Mouse (Mus musculus) brain, embryonic 14.5 days (tissue): Measurements from ENCODE around the gene Elp4. TPM values are rescaled to one million over a fixed set of nuclear protein-coding genes. Genes with fewer than 3 reads are reported as not detected.
A peak's percentile ranks its signal among the peaks of the same experiment; 100 is the strongest.

Source experiments
- DNase-seq: peaks from one replicate; pipeline ENCODE4 v3.0.0-alpha.2; 2011; ENCODE audit warnings: low read depth
- CTCF ChIP-seq: fragments of 200-500 bp; IDR thresholded peaks from 2 replicates; pipeline ENCODE4 v1.5.1; 2012; ENCODE audit warnings: inconsistent platforms, mild to moderate bottlenecking, moderate library complexity, borderline replicate concordance; ENCODE audit not compliant: insufficient read depth, insufficient read length; ENCODE audit errors: extremely low read depth
- POLR2A ChIP-seq: fragments of 200-500 bp; IDR thresholded peaks from 2 replicates; pipeline ENCODE4 v1.6.1; 2012; ENCODE audit warnings: mild to moderate bottlenecking, inconsistent platforms, borderline replicate concordance; ENCODE audit not compliant: poor library complexity, insufficient read depth, insufficient read length, severe bottlenecking; ENCODE audit errors: extremely low read depth
- polyA plus RNA-seq: library from polyadenylated mRNA; depleted of rRNA; stranded (reverse); fragments of >200 nt; gene quantifications from 2 replicates; pipeline ENCODE4 v1.2.3, GENCODE M21; 2012

Elp4 gene
- polyA plus RNA-seq, 1 experiment, result 14.1 TPM

DNA sequence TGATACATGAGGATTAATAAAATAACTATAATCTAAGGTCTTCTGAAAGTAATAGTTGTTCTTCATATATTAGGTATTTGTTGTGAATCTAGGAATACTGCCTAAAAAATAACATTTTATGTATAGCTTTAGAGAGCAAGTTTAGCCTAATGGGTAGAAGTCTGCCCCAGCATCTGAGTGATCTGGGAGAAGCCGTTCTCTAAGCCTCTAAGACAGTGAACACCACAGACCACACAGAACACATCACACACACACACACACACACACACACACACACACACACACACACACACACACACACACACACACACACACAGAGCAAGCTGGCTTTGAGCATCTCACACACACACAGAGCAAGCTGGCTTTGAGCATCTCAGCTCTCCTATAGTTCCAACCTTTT is 123.6 kb downstream of the Elp4 start:
- TF ChIP-seq CTCF (no peak), POLR2A (no peak)
- DNase-seq, result no peak

DNA sequence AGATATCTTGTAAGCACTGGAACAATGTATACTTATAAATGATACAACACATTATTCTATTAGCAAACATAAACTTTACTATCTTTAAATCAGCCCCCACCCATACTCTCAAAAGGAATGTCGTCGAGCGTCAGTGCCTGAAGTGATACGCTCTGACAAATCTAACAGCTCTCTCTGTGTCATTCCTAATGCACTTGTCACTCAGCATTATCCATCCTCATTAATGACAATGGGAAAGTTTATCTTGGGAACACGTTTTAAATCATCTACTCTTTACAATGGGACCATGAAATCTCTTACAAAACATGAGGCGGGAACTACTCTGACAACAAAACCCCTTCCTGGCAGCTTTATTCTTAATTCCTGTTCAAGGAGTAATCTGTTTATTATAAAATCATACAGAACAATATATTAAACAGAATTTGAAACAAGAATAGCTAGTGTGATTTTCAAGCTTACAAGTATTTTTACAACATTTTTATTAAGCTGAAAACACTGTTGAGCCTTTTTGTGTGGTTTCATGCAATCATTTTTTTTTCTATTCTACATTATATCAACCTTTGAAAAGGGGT is 125.0 kb downstream of the Elp4 start:
- peak; percentile 56 for DNase-seq
- TF ChIP-seq CTCF (no peak), POLR2A (no peak)

DNA sequence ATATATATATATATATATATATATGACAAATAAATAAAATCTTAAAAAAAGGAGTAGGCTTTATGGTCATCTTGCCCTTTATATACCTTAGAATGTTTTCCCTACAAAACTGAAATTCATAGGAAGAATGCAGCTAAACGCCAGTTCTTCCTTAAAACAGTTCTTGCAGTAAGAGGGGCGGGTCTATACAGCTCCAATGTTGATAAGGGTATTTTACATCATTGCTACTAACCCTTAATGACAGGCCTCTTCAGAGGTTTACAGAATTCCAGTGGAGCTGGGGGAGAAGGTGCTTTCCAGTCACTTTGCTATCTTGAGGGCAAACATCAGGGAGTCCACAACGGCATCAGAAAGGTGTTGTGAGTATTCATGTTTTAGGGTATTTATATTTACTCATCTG is 133.1 kb downstream of the Elp4 start:
- TF ChIP-seq CTCF (no peak), POLR2A (no peak)
- no peak for DNase-seq

DNA sequence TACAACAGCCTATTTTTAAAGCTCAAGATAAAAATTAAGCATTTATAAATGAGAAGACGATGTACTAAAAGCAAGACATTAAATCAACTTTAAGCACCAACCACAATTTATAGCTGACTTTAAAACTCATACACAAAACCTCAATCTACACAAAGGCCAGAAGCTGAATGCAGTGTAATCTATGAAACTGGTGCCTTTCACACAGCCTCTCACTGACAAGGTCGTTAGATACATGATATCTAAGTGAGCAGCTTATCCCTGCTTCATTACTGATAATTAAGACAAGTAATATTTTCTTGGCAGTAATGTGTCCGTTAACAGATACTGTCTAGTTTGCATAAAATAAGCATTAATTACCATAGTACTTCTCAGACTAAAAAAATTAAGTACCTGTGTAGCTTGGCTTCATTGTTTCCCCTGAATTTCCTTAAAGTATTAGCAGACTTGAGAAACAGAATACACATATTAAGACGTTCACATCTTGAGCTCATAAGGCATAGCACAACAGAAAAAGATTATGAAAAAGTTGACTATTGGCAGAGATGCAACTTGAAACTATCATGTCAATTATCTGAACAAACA is 134.5 kb downstream of the Elp4 start:
- DNase-seq, result no peak
- TF ChIP-seq POLR2A (no peak), CTCF (no peak)

DNA sequence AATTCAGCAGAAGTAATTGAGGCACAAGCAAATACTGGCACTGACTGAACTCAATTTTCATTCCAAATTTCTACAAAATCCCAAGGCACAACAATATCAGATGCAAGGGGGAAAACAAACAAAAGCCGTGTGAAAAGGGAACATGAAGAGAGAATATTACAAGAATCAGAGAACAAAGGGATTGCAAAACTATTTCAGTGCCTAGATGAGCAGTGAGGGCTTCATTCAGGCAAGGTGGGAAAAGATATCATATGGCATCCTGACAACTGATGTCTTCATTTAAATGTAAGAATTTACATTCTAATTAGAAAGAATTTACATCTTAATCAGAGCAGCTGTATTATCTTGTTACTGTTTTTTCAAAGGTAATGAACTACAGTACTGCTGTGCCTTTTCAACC is 150.9 kb downstream of the Elp4 start:
- no peak for TF ChIP-seq POLR2A
- no peak for TF ChIP-seq CTCF
- DNase-seq, result peak; percentile 76

DNA sequence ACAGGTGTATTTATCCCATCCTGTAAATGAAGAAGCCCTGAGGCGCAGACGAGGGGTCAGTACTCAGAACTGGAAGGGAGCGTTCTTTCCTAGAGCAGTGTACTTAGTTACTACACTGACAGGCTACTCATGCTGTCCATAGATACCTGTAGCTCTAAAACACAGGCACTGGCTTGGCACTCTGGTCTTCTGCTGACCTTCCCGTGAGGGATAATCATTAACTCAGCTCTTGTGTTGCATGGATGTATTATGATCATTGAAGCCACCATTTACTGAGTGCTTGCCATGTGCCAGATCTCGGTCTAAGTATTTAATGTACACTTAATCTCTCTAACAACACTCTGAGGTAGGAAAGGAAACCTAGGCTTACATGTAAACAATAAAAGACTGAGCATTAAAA is 155.3 kb downstream of the Elp4 start:
- no peak for TF ChIP-seq CTCF
- TF ChIP-seq POLR2A, result no peak
- DNase-seq, result no peak

DNA sequence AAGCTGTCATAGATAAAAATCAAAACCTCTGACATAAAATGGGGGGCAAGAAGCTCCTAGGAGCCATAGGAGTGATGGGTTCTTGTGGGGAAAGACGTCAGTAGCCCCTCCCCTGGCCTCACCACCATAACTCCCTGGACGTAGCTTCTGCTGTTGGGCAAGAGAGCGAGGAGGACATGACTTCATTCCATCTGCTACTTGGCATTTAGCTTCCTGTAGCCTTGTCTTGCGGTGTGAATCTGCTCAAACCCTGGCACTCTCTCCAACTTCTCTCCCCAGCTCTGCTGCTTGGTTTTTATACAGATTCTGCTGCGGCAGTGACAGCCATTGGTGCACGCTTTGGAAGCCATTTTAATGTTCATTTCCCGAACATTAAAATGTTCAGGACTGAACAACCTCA is 157.5 kb downstream of the Elp4 start:
- no peak for DNase-seq

DNA sequence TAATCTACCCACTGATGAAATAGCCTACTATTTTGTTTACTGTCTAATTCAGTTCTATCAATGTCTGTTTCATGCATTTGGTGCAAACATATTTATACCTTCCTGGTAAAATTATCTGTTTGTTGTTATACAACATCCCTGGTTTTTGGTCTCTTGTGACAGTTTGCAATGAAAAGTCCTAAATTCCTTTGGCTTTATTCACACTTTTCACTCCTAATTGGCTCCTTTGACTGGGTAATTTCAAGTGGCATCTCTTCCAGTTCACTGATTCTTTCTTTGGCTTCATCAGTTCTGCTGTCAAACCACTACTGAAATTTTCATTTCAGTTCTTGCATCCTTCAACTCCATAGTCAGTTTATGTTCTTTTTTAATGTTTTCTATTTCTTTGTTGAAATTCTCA is 168.2 kb downstream of the Elp4 start:
- TF ChIP-seq POLR2A (no peak), CTCF (no peak)
- no peak for DNase-seq

More for the DNA sequence above, 157.5 kb downstream of the Elp4 start:
- no peak for TF ChIP-seq POLR2A
- TF ChIP-seq CTCF, result no peak

DNA sequence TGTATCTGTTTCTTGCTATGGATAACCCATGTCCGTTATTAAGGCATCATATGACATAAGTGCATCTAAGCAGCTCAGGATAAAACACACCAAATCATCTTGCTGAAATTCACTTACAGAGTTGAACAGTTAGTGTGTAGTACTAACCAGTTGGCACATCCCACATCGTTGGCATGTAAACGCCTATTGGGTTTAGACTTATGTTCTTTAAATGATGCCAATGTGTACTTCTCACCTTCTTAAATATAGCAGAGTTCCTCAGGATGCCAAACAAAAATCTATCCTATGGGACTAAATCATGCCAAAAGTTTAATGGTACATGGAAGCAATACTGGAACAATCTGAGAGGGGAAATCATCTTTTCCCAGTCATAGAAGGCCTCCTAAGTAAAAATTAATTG is 173.7 kb downstream of the Elp4 start:
- DNase-seq, result peak; percentile 70
- no peak for TF ChIP-seq POLR2A
- no peak for TF ChIP-seq CTCF

DNA sequence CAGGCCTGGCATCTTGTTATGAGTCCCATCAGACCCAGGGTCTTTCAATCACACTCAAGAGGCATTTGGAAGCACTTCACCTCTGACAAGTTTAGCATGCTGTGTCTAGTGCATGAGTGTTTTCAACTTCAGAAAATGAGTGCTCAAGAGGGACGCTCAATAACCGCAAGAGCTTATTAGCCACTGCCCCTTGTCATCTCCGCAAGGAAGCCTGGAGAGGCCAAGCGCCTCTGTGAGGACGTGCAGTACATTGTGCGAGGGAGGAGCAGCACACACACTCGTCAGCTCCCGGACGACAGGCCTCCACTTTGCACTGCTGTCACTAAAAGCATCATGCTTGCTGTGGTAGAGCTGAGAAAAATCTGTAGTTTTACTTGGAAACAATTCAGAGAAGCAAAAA is 177.7 kb downstream of the Elp4 start:
- DNase-seq, result peak; percentile 61
- no peak for TF ChIP-seq CTCF
- TF ChIP-seq POLR2A, result no peak

DNA sequence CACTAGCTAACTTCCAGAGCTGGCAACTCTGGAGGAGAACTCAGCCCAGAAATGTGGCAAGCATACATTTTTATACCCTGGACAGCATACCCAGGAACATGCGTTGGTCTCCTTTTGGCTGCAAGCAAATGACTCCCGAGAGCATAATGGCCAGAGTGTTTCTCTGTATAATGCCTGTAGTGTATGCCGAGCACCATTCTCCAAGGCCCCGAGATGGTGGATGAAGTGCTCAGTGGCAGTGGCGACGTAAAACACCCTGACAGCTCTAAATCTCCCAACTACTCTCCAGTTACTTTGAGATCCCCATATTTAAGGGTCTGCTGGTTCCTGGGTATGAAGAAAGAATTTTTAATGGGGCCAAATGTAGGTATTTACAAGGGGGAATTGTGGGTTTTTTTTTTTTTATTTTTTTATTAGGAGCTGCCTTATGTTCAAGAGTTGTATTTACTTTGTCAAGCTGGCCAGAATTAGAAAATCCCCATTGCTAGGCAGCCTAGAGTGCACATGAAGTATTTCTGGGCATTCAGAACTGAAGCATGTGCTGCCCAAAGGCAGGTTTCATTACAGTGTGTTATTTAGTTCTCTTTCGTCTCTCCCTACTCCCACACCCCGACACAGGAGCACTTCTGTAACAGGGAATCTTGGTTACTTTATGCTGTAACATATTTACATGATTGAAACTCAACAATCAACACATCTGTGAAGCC is 188.8 kb downstream of the Elp4 start:
- TF ChIP-seq POLR2A, result no peak
- DNase-seq, result peak; percentile 77

DNA sequence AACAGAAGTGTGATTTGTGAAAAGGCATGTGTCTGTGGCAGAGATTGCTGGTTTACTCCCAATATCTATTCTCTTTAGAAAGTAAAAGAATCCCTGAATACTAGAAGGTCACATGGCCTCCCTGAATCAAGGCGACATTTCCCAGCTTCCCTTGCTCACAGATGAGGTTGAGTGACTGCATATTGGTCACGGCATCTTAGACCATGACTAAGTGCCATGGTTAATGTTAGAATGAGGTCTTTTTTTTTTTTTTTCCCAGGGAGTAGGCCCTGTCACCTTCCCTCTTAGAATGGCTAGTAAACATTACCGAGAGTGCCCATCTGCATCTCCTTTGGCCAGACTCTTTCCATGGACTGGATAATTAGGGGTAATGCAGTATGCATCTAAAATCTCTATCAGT is 193.9 kb downstream of the Elp4 start:
- DNase-seq, result no peak
- no peak for TF ChIP-seq POLR2A
- TF ChIP-seq CTCF, result no peak

DNA sequence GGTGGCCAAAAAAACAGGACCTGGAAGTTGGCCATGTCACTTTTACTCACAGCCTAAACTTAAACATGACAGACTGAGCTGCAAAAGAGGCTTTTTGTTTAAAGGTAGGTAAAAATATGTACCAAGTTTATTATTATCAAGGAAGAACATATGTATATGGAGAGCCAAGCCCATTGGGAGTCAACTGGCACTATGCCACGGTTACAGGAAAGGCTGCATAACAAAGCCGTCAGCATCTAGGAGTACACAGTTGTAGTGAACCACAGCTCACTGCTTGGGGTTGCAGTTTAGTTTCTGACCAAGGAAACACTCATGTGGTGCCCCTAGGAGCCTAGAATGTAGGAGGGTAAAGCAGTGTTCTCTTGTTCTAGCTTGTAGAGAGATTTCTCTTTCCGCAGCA is 195.2 kb downstream of the Elp4 start:
- DNase-seq, result no peak
- no peak for TF ChIP-seq CTCF
- no peak for TF ChIP-seq POLR2A

DNA sequence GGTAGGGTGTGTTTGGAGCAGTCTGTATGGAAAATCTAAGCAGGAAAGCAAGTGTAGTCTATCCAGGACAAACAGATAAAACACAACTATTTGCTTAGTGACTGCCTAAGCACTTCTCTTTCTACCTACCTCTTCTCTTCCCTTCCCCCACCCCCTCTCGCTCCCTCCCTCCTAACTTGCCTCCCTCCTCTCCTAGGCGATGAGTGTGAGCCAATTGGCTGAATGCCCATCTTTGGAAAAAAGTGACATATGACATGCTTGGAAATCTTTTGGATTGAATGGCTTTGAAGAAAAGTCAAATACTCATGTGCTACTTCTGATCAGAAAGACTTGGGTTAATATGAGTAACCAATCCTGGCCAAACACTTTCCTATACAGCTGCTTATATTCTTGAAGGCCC is 199.0 kb downstream of the Elp4 start:
- DNase-seq, result no peak
- TF ChIP-seq POLR2A, result no peak
- TF ChIP-seq CTCF, result no peak
